Mouse (Mus musculus) embryo, embryonic 9.5 days (tissue): Measurements from ENCODE around the gene Hmga1.

Experiments used
- DNase-seq: peaks from one replicate; pipeline ENCODE4 v3.0.0-alpha.2; 2017; ENCODE audit errors: extremely low spot score

Gene Hmga1

GRCm38 (mm10) chr17:27588231-27588630, 31.9 kb downstream of the Hmga1 start:
- DNase-seq: no peak

GRCm38 (mm10) chr17:27591826-27592564, 35.7 kb downstream of the Hmga1 start:
- no peak for DNase-seq

GRCm38 (mm10) chr17:27592565-27592910, 36.2 kb downstream of the Hmga1 start:
- DNase-seq: no peak

- no peak for DNase-seq
Measured at GRCm38 (mm10) chr17:27595659-27596375, 39.5 kb downstream of the Hmga1 start.

DNA sequence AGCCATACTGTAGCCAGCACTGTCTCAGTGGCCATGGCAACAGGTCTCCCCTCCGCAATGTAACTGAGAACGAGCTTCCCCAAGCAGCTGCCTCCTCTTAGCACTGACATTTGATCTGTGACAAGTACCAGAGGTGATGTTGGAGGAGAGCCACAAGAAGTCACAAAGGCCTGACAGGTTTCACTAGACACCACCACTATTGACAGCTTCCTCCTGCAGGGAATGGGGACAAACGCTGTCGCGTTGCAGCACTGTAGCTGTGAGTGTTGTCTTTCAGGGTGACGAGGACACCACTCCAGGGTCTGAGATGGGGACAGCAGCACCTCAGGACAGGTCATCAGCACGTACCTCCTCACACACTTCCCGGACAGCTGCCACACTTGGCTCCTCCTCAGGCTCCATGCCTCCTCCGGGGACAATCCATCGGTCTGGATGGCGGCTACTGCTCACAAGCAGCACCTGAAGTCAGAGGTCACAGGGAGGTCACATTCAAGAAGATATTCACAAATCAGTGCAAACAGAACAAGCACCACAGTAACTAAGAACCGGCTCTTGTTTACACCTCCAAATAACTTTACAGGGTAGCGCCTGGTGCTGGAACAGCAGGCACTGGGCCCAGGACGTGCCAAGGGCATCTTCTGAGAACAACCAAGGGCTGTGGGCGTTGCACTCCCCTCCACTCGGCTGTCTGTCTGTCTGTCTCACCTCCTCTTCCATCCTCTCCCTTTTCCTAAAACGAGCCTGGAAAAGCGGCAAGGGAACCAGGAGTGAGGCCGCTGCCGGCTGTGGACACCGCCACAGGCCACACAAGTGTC, 40.3 kb downstream of the Hmga1 start:
- DNase-seq: no peak

DNA sequence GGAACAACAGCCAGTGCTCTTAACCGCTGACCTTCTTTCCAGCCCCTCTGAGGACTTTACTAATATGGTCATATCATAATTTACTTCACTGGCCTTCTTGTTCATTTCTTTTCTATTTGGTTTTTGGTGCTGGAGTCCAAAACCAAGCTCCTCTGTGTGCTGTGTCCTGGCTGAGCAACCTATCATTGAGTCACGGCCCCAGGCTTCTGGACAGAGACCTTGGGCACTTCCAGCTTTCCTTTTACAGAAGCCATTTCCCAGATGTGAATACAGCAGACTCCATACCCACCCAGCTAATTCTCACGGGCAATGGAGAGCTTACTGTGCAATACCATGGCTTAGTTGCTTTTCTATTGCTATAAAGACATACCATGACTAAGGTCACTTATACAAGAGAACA, 44.0 kb downstream of the Hmga1 start:
- DNase-seq: no peak

- DNase-seq: no peak
Measured at GRCm38 (mm10) chr17:27600869-27601268, 44.6 kb downstream of the Hmga1 start.

- no peak for DNase-seq
Measured at GRCm38 (mm10) chr17:27603036-27603435, 46.7 kb downstream of the Hmga1 start.

- no peak for DNase-seq
Measured at GRCm38 (mm10) chr17:27603522-27604234, 47.4 kb downstream of the Hmga1 start.

DNA sequence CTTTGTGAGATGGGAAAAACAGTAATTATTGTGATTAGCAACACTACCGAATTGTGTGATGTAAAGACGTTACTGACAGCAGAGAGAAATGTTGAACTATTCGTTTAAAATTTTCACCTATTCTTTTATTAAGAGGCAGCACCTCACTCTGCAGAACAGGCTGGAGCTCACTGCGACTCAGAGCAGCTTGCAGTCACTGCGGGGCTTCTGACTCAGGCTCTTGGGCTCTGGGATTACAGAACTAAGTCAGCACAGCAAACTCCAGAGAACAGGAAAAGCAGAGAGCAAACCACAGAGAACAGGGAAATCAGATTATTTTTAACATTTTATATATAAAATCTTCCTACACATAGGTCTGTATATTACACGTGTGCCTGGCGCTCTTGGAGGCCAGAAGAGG, 53.3 kb downstream of the Hmga1 start:
- no peak for DNase-seq

- no peak for DNase-seq
Measured at GRCm38 (mm10) chr17:27610679-27611518, 54.6 kb downstream of the Hmga1 start.

- no peak for DNase-seq
Measured at GRCm38 (mm10) chr17:27611519-27611884, 55.2 kb downstream of the Hmga1 start.

DNA sequence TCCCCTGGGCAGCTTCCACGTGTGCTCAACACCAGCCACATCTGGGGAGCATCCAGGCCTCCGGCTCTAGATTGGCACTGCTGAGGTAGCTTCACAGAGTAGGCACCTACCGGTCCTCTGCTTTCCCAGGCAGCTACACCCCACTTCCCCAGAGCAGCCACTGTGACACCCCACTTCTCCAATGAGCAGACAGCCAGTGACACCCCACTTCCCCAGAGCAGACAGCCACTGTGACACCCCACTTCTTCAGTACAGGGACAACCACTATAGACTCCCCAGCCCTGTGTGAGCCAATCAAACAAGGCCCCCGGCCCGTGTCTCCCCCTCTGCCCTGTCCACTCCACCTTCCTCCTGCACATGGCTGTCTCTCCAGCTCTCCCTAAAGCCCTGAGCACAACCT, 55.7 kb downstream of the Hmga1 start:
- no peak for DNase-seq

GRCm38 (mm10) chr17:27613016-27613415, 56.7 kb downstream of the Hmga1 start:
- no peak for DNase-seq
